Mouse (Mus musculus) lung, postnatal 0 days (tissue): ENCODE data around the gene Sprr2h.

Experiments
- CTCF ChIP-seq: IDR thresholded peaks from 2 replicates; pipeline ENCODE4 v1.5.1; 2016; ENCODE audit warnings: antibody characterized with exemption, mild to moderate bottlenecking
- EP300 ChIP-seq: IDR thresholded peaks from 2 replicates; pipeline ENCODE4 v1.6.1; 2016; ENCODE audit warnings: antibody characterized with exemption, mild to moderate bottlenecking, control low read depth

DNA sequence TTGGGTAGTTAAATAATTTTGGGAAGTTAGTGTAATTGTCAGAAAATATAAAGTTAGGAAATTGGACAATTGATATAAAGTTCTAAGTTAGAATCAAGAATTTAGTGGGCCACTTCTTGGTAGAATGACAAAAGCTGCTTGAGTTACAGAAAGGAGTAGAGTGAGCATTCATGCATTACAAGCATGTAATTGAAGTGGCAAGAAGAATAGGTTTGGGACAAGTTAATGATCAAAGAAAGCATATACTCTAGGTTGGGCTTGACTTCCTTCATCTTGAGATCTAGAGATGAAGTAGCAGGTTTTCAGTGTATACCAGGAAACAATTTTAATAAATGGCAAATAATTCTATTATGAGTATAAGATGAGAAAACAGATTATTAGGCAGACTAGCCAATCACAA lies 23.9 kb upstream of the Sprr2h start:
- TF ChIP-seq CTCF (no peak), EP300 (no peak)
